Mouse (Mus musculus) limb, embryonic 14.5 days (tissue): ENCODE measurements around the gene 9130230L23Rik. TPM values are rescaled to one million over a fixed set of nuclear protein-coding genes. Genes with fewer than 3 reads are reported as not detected.

Source experiments
- ATAC-seq: fragments of 200-750 bp; cut with Nextera tagmentation; 2 replicates; pipeline ENCODE4 v1.8.0; 2017; ENCODE audit warnings: low read depth, moderate number of reproducible peaks, moderate TSS enrichment; ENCODE audit not compliant: low FRiP score
- DNase-seq: peaks from one replicate; pipeline ENCODE4 v3.0.0-alpha.2; 2015; ENCODE audit warnings: low spot score
- H3K27ac ChIP-seq: fragments of 300-500 bp; sonication (generic); replicated peaks from 2 replicates; pipeline ENCODE4 v1.5.1; 2014; ENCODE audit warnings: low read depth, mild to moderate bottlenecking, low read length, moderate library complexity, mixed read lengths
- H3K27me3 ChIP-seq: fragments of 300-500 bp; sonication (generic); 2 replicates; pipeline ENCODE4 v1.6.1; 2014; ENCODE audit warnings: low read length, mixed read lengths; ENCODE audit not compliant: control insufficient read depth, insufficient read depth
- H3K36me3 ChIP-seq: fragments of 300-500 bp; sonication (generic); 2 replicates; pipeline ENCODE4 v1.6.1; 2014; ENCODE audit warnings: mild to moderate bottlenecking, low read length, moderate library complexity, mixed read lengths; ENCODE audit not compliant: control insufficient read depth, insufficient read depth
- H3K4me1 ChIP-seq: fragments of 300-500 bp; sonication (generic); 2 replicates; pipeline ENCODE4 v1.6.1; 2014; ENCODE audit warnings: antibody characterized with exemption, low read length, mixed read lengths; ENCODE audit not compliant: control insufficient read depth, insufficient read depth
- H3K4me2 ChIP-seq: fragments of 300-500 bp; sonication (generic); replicated peaks from 2 replicates; pipeline ENCODE4 v1.6.1; 2014; ENCODE audit warnings: low read depth, mild to moderate bottlenecking, low read length, moderate library complexity; ENCODE audit not compliant: severe bottlenecking
- H3K4me3 ChIP-seq: fragments of 300-500 bp; sonication (generic); replicated peaks from 2 replicates; pipeline ENCODE4 v1.5.1; 2014; ENCODE audit warnings: low read length
- H3K9ac ChIP-seq: fragments of 300-500 bp; sonication (generic); 2 replicates; pipeline ENCODE4 v1.6.1; 2014; ENCODE audit warnings: mild to moderate bottlenecking, low read depth, low read length, moderate library complexity; ENCODE audit not compliant: severe bottlenecking
- H3K9me3 ChIP-seq: fragments of 300-500 bp; sonication (generic); 2 replicates; pipeline ENCODE4 v1.6.1; 2016; ENCODE audit warnings: low read length; ENCODE audit not compliant: control insufficient read depth
- POLR2A ChIP-seq: fragments of 200-500 bp; IDR thresholded peaks from 2 replicates; pipeline ENCODE4 v1.8.0; 2012; ENCODE audit warnings: inconsistent platforms, mild to moderate bottlenecking, moderate library complexity, borderline replicate concordance; ENCODE audit not compliant: insufficient read depth, insufficient read length; ENCODE audit errors: extremely low read depth
- WGBS: fragments of 180-500 bp; shearing (Covaris S2); extraction: QIAGEN DNeasy Blood & Tissue Kit; methylation state at CpG from one replicate; pipeline ENCODE4 v1.1.7; 2014; 5-methylcytosine and 5-hydroxymethylcytosine counted together
- polyA plus RNA-seq, 2 experiments: library from polyadenylated mRNA; depleted of rRNA in 1 of 2; stranded (reverse) in 1 of 2; unstranded in 1 of 2; fragments of >200 nt; fragmentation: Nextera tagmentation in 1 of 2; extraction: Ambion mirVana in 1 of 2; gene quantifications; 2 replicates each; pipeline versions ENCODE4 v1.2.1 to v1.2.3; 2012 to 2014

9130230L23Rik gene
- polyA plus RNA-seq, 2 experiments: not detected

DNA sequence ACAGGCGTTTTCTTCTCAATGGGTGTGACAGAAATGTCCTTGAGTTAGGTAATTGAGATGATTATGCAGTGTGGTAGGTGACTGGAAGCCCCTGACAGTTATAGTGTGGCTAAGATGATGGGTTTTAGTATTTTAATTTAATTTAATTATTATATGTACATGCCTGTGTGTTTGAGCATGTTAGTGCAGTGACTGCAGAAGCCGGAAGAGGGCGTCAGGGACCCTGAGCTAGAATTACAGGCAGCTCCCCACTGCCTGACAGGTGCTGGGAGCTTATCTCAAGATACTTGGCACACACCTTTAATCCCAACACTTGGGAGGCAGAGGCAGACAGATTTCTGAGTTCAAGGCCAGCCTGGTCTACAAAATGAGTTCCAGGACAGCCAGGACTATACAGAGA, 36.1 kb downstream of the 9130230L23Rik start:
- 89% methylated on average over 3 of the region's 3 CpGs for WGBS
- no peaks in the 10 kb centered on the region for H3K36me3 ChIP-seq
- no peak overlapping the region for H3K9ac ChIP-seq
- no peak overlapping the region for H3K4me3 ChIP-seq
- TF ChIP-seq POLR2A: no peak
- ATAC-seq (no peak), DNase-seq (no peak)
- H3K4me1 ChIP-seq: peaks cover 4% of the 10 kb centered on the region; the same call in 1 of the 2 replicates
- H3K4me2 ChIP-seq: no peak overlapping the region
- H3K27me3 ChIP-seq: no peaks in the 10 kb centered on the region
- no peaks in the 10 kb centered on the region for H3K9me3 ChIP-seq
- H3K27ac ChIP-seq: no peak overlapping the region

DNA sequence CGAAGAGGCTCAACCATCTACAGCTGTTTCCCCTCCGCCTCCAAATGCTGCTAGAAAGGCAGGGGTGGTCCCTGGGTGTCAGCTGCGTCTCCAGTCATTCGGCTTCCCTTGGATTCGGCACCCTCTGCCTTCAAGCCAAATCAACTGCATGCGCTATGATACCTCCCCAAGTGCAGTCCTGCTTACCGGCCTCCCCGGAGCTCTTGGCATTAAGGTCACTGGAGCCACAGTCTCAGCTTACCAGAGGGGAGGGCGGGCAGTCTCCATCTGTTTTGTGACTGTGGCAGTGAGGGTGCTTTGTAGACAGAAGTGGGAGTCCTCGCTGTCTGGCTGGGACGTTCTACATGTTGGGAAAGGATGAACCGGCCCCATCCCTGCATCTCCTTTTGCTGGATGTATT, 37.0 kb downstream of the 9130230L23Rik start:
- Histone ChIP-seq H3K9ac (no peak overlapping the region), H3K4me3 (no peak overlapping the region), H3K9me3 (no peaks in the 10 kb centered on the region), H3K27ac (no peak overlapping the region), H3K4me2 (no peak overlapping the region), H3K4me1 (peaks cover 4% of the 10 kb centered on the region; the same call in 1 of the 2 replicates), H3K36me3 (no peaks in the 10 kb centered on the region), H3K27me3 (no peaks in the 10 kb centered on the region)
- ATAC-seq (no peak), DNase-seq (no peak)
- TF ChIP-seq POLR2A: no peak
- 56% methylated on average over 12 of the region's 12 CpGs for WGBS

DNA sequence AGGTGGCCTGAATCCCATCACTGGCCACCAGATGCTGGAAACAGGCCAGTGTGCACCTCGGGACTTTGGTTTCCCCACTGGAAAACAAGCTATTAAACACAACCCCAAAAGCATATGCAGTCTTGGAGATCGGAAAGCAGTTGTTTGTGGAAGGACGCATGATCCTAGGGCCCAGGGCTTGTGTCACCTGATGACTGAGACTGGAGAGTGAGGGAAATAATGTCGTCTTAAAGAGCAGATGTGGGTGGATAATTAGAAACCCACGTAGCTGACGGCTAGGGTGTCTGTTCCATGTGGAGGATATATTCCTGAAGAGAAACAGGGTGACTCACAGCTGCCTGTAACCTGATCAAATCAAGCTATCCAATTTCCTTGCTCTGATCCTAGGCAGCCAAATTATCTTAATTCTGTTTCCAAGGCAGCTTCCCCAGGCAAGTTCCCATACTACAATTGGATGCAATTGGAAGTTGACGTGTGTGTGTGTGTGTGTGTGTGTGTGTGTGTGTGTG, 38.3 kb downstream of the 9130230L23Rik start:
- Histone ChIP-seq H3K4me3 (no peak overlapping the region), H3K9ac (no peak overlapping the region), H3K27me3 (no peaks in the 10 kb centered on the region), H3K4me2 (no peak overlapping the region), H3K36me3 (no peaks in the 10 kb centered on the region), H3K4me1 (peaks cover 4% of the 10 kb centered on the region; the same call in 1 of the 2 replicates), H3K27ac (no peak overlapping the region), H3K9me3 (no peaks in the 10 kb centered on the region)
- DNase-seq: no peak
- WGBS: 25% methylated on average over 7 of the region's 7 CpGs
- 0 out of 2 replicates have a peak, but pooled peaks have one; percentile 34 for ATAC-seq
- TF ChIP-seq POLR2A: no peak

DNA sequence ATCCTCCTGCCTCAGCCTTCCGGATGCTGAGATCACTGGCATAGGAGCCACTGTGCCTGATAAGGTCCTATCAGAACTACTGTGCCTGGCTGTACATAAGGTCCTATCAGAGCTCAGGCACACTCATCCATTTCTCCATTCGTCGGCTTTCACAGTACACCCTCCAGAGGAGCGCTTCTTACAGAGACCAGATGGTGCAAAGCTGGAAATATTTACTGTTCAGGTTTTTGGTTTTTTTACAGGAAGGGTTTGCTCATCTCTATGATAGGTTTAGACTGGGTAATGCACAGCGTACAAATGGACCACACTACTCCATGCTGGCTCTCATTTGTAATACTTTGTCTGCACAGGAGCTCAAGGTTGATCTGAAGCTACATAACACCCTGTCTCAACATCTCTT, 40.8 kb downstream of the 9130230L23Rik start:
- H3K27me3 ChIP-seq: no peaks in the 10 kb centered on the region
- H3K4me3 ChIP-seq: no peak overlapping the region
- 91% methylated on average over 5 of the region's 5 CpGs for WGBS
- no peak overlapping the region for H3K4me2 ChIP-seq
- no peak for TF ChIP-seq POLR2A
- H3K4me1 ChIP-seq: peaks cover 4% of the 10 kb centered on the region; the same call in 1 of the 2 replicates
- H3K36me3 ChIP-seq: no peaks in the 10 kb centered on the region
- H3K27ac ChIP-seq: no peak overlapping the region
- no peak overlapping the region for H3K9ac ChIP-seq
- H3K9me3 ChIP-seq: no peaks in the 10 kb centered on the region
- DNase-seq (no peak), ATAC-seq (no peak)

DNA sequence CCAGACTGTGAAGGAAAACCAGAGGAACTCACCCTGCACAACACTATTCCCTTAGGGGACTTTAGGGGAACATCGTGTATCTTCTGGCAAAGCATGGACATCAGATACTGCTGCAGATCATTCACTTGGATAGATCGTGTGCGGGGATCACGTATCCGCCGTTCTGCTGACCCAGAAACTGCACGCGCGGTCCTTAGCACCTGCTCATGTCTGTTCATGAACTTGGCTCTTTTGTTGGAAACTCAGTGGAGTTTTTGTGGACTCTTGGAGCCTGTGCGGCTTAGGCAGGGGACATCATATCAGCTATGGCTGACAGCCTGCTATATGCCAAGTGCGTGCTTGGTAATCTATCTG, 43.5 kb downstream of the 9130230L23Rik start:
- peaks cover 2% of the 10 kb centered on the region; the same call in 1 of the 2 replicates for H3K4me1 ChIP-seq
- no peak overlapping the region for H3K9ac ChIP-seq
- 83% methylated on average over 11 of the region's 11 CpGs for WGBS
- no peaks in the 10 kb centered on the region for H3K9me3 ChIP-seq
- H3K27ac ChIP-seq: no peak overlapping the region
- no peak overlapping the region for H3K4me2 ChIP-seq
- H3K4me3 ChIP-seq: no peak overlapping the region
- H3K27me3 ChIP-seq: no peaks in the 10 kb centered on the region
- no peak for TF ChIP-seq POLR2A
- H3K36me3 ChIP-seq: no peaks in the 10 kb centered on the region
- ATAC-seq (no peak), DNase-seq (no peak)
